Mouse (Mus musculus) limb, embryonic 14.5 days (tissue): ENCODE data around the gene Fggy. TPM values are rescaled to one million over a fixed set of nuclear protein-coding genes. Genes with fewer than 3 reads are reported as not detected.

Experiments
- ATAC-seq: fragments of 200-750 bp; cut with Nextera tagmentation; 2 replicates; pipeline ENCODE4 v1.8.0; 2017; ENCODE audit warnings: low read depth, moderate number of reproducible peaks, moderate TSS enrichment; ENCODE audit not compliant: low FRiP score
- DNase-seq: peaks from one replicate; pipeline ENCODE4 v3.0.0-alpha.2; 2015; ENCODE audit warnings: low spot score
- H3K27ac ChIP-seq: fragments of 300-500 bp; sonication (generic); replicated peaks from 2 replicates; pipeline ENCODE4 v1.5.1; 2014; ENCODE audit warnings: low read depth, mild to moderate bottlenecking, low read length, moderate library complexity, mixed read lengths
- H3K27me3 ChIP-seq: fragments of 300-500 bp; sonication (generic); 2 replicates; pipeline ENCODE4 v1.6.1; 2014; ENCODE audit warnings: low read length, mixed read lengths; ENCODE audit not compliant: control insufficient read depth, insufficient read depth
- H3K36me3 ChIP-seq: fragments of 300-500 bp; sonication (generic); 2 replicates; pipeline ENCODE4 v1.6.1; 2014; ENCODE audit warnings: mild to moderate bottlenecking, low read length, moderate library complexity, mixed read lengths; ENCODE audit not compliant: control insufficient read depth, insufficient read depth
- H3K4me1 ChIP-seq: fragments of 300-500 bp; sonication (generic); 2 replicates; pipeline ENCODE4 v1.6.1; 2014; ENCODE audit warnings: antibody characterized with exemption, low read length, mixed read lengths; ENCODE audit not compliant: control insufficient read depth, insufficient read depth
- H3K4me2 ChIP-seq: fragments of 300-500 bp; sonication (generic); replicated peaks from 2 replicates; pipeline ENCODE4 v1.6.1; 2014; ENCODE audit warnings: low read depth, mild to moderate bottlenecking, low read length, moderate library complexity; ENCODE audit not compliant: severe bottlenecking
- H3K4me3 ChIP-seq: fragments of 300-500 bp; sonication (generic); replicated peaks from 2 replicates; pipeline ENCODE4 v1.5.1; 2014; ENCODE audit warnings: low read length
- H3K9ac ChIP-seq: fragments of 300-500 bp; sonication (generic); 2 replicates; pipeline ENCODE4 v1.6.1; 2014; ENCODE audit warnings: mild to moderate bottlenecking, low read depth, low read length, moderate library complexity; ENCODE audit not compliant: severe bottlenecking
- H3K9me3 ChIP-seq: fragments of 300-500 bp; sonication (generic); 2 replicates; pipeline ENCODE4 v1.6.1; 2016; ENCODE audit warnings: low read length; ENCODE audit not compliant: control insufficient read depth
- POLR2A ChIP-seq: fragments of 200-500 bp; IDR thresholded peaks from 2 replicates; pipeline ENCODE4 v1.8.0; 2012; ENCODE audit warnings: inconsistent platforms, mild to moderate bottlenecking, moderate library complexity, borderline replicate concordance; ENCODE audit not compliant: insufficient read depth, insufficient read length; ENCODE audit errors: extremely low read depth
- WGBS: fragments of 180-500 bp; shearing (Covaris S2); extraction: QIAGEN DNeasy Blood & Tissue Kit; methylation state at CpG from one replicate; pipeline ENCODE4 v1.1.7; 2014; 5-methylcytosine and 5-hydroxymethylcytosine counted together
- polyA plus RNA-seq, 2 experiments: library from polyadenylated mRNA; depleted of rRNA in 1 of 2; stranded (reverse) in 1 of 2; unstranded in 1 of 2; fragments of >200 nt; fragmentation: Nextera tagmentation in 1 of 2; extraction: Ambion mirVana in 1 of 2; gene quantifications; 2 replicates each; pipeline versions ENCODE4 v1.2.1 to v1.2.3; 2012 to 2014

Fggy gene
- polyA plus RNA-seq, 2 experiments: 5.7 to 7.8 TPM

DNA sequence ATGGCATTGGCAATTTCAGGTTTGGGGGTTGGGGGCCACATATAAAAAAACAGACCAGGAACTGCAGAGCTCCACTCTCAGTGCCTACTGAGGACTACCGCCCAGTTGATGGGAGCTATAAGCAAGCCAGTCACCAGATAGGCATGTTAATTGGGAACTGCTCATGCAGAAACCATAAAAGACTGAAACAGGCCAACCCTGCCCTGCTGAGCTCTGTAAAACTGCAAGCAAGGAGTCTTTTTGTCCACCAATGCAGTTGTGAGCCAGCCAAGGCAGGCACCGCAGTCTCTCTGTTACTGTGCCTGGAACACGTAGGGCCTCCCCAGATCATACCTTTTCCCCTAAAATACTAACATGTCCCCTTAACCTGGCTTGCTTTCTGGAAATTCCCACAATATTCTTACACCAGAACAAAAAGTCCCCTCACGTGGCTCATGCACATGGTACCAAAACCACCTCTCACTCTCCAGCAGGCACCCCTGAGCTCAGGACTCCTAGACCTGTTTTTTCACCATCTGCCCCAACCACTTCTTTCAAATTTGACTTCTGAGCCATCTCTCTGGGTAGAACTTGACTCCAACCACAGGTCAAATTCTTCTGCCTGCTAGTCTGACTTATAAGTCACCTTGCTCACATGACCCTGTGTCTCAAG, 377.2 kb downstream of the Fggy start:
- Histone ChIP-seq H3K36me3 (no peaks in the 10 kb centered on the region), H3K9me3 (no peaks in the 10 kb centered on the region), H3K27ac (0 out of 2 replicates have a peak overlapping the region, but pooled peaks have one; percentile 20), H3K4me1 (0 out of 2 replicates have a peak, but pooled peaks cover 7% of the 10 kb centered on the region), H3K4me3 (no peak overlapping the region), H3K27me3 (no peaks in the 10 kb centered on the region), H3K9ac (no peak overlapping the region), H3K4me2 (no peak overlapping the region)
- DNase-seq: peak; percentile 14
- no peak for TF ChIP-seq POLR2A
- ATAC-seq: no peak
- 52% methylated on average over 4 of the region's 4 CpGs for WGBS

GRCm38 (mm10) chr4:95938701-95939100, 381.4 kb downstream of the Fggy start:
- no peaks in the 10 kb centered on the region for H3K9me3 ChIP-seq
- H3K4me1 ChIP-seq: 0 out of 2 replicates have a peak, but pooled peaks cover 7% of the 10 kb centered on the region
- H3K27ac ChIP-seq: no peak overlapping the region
- no peak overlapping the region for H3K4me3 ChIP-seq
- no peak overlapping the region for H3K9ac ChIP-seq
- no peak overlapping the region for H3K4me2 ChIP-seq
- ATAC-seq: no peak
- no peak for TF ChIP-seq POLR2A
- H3K36me3 ChIP-seq: no peaks in the 10 kb centered on the region
- WGBS: 80% methylated on average over 3 of the region's 3 CpGs
- no peaks in the 10 kb centered on the region for H3K27me3 ChIP-seq
- DNase-seq: no peak

- Histone ChIP-seq H3K27me3 (no peaks in the 10 kb centered on the region), H3K9ac (no peak overlapping the region), H3K4me1 (no peaks in the 10 kb centered on the region), H3K36me3 (no peaks in the 10 kb centered on the region), H3K27ac (no peak overlapping the region), H3K4me2 (no peak overlapping the region), H3K4me3 (no peak overlapping the region), H3K9me3 (no peaks in the 10 kb centered on the region)
- ATAC-seq: no peak
- WGBS: 45% methylated on average over 1 of the region's 1 CpGs
- TF ChIP-seq POLR2A: no peak
- DNase-seq: no peak
Observed at GRCm38 (mm10) chr4:95947896-95948295, 390.6 kb downstream of the Fggy start.

DNA sequence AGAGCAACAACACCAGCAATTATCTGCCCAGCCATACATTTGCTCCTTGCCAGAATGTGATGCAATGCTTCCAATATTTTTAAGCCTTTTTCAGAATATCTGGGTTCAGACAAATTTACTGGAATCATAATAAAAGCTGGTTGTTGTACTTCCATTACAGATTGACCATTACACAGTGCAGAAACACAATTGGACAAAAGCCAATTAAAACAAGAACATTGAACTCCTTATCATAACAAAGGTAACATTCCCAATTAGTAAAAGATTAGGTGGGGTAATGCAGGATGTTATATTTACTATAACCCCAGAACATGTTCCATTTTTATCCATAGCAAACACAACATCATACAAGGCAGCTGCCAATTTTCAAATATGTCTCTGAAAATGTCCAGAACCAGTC, 396.0 kb downstream of the Fggy start:
- Histone ChIP-seq H3K9me3 (no peaks in the 10 kb centered on the region), H3K4me3 (no peak overlapping the region), H3K36me3 (no peaks in the 10 kb centered on the region), H3K9ac (no peak overlapping the region), H3K27me3 (no peaks in the 10 kb centered on the region), H3K4me1 (no peaks in the 10 kb centered on the region), H3K27ac (no peak overlapping the region), H3K4me2 (no peak overlapping the region)
- TF ChIP-seq POLR2A: no peak
- ATAC-seq (no peak), DNase-seq (no peak)

GRCm38 (mm10) chr4:95966928-95967724, 409.8 kb downstream of the Fggy start, which contains the start of gene Hook1:
TSS of gene Hook1 (plus strand) at chr4:95967240.
- ATAC-seq: peak; percentile 98

More at GRCm38 (mm10) chr4:95966928-95967724, 409.8 kb downstream of the Fggy start, which contains the start of gene Hook1:
- Histone ChIP-seq H3K27ac (no peak within 1 kb of the TSS), H3K9ac (peak within 1 kb of the TSS; percentile 68), H3K9me3 (no peaks in the 10 kb centered on the region), H3K4me1 (no peaks in the 10 kb centered on the region), H3K4me2 (peak within 1 kb of the TSS; percentile 90), H3K27me3 (no peaks in the 10 kb centered on the region), H3K36me3 (no peaks in the 10 kb centered on the region), H3K4me3 (peak within 1 kb of the TSS; percentile 64)
- TF ChIP-seq POLR2A: 0 out of 2 replicates have a peak, but pooled peaks have one; percentile 15
- WGBS: under 1% methylated on average over 73 of the region's 82 CpGs
- peak; percentile 94 for DNase-seq
